Mouse (Mus musculus): ENCODE measurements around the gene Prdx6. TPM values are rescaled to one million over a fixed set of nuclear protein-coding genes. Genes with fewer than 3 reads are reported as not detected.

Gene Prdx6
- polyA plus RNA-seq, 1 experiment from 2014 or later, result 297 TPM

DNA sequence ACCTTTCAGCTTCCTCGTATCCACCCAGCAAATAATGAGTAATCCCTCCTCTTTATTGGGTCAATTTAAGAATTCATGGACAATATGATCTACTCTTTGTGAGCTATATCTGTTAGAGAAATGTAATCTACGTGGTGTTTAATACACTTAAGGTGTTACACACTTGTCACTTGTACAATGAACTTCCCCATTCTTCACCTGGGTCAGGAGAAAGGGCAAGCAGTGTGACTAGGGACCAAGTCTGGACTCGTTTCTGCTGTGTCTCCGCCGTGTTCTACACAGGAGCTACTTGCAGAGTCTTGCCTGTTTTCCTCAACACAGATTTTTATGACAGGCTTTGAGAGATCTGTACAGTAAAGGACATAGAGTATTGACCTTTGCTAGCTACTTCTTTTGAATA is 13.9 kb upstream of the Prdx6 start:
- H3K4me1 ChIP-seq, result no peaks in the 10 kb centered on the region; the same call in 1 of the 2 replicates
- no peaks in the 10 kb centered on the region for H3K9me3 ChIP-seq
- no peak overlapping the region for H3K4me2 ChIP-seq (replicated peaks)
- WGBS, result 90% methylated on average over 5 of the region's 5 CpGs
- ATAC-seq (ENCODE audit: low FRiP score, low read depth), result no peak
- no peak overlapping the region for H3K27ac ChIP-seq (replicated peaks)
- no peak overlapping the region for H3K4me3 ChIP-seq
- no peak overlapping the region for H3K9ac ChIP-seq (replicated peaks)
- H3K27me3 ChIP-seq, result no peaks in the 10 kb centered on the region
- no peaks in the 10 kb centered on the region for H3K36me3 ChIP-seq

DNA sequence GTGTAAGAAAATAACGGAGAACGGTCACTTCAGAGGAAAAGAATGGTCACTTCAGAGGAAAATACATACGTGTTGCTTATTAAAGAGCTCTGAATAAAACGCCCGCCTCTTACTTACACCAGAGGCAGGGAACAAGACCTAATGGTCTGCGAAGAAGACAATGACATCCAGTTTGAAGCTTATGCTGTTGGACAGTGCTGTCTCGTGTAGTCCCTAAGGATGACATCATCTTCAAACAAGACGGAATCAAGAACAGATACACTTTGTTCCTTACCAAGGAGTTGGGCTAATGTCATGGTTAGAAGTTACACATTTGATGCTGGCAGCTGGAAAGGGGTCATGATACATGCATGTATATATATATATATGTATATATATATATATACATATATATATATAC is 12.6 kb upstream of the Prdx6 start:
- Histone ChIP-seq H3K27ac (replicated peaks) (no peak overlapping the region), H3K4me1 (no peaks in the 10 kb centered on the region; the same call in 1 of the 2 replicates), H3K4me3 (no peak overlapping the region), H3K4me2 (replicated peaks) (no peak overlapping the region), H3K9ac (replicated peaks) (no peak overlapping the region), H3K27me3 (no peaks in the 10 kb centered on the region), H3K9me3 (no peaks in the 10 kb centered on the region), H3K36me3 (no peaks in the 10 kb centered on the region)
- ATAC-seq (ENCODE audit: low FRiP score, low read depth), result no peak
- WGBS, result 97% methylated on average over 8 of the region's 8 CpGs

DNA sequence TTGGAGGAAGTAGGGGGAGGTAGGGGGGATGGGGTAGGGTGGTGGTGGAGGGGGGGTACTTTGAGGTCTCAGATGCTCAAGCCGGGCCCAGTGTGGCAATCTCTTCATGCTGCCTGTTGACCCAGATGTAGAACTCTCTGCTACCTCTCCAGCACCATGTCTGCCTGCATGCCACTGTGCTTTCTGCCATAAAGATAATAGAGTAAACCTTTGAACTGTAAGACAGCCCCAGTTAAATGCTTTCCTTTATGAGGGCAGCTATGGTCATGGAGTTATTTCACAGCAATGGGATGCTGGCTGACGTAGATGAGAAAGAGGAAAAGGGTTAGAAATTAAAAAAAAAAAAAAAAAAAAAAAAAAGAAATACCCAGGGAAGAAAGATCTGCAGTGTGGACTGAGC is 11.5 kb upstream of the Prdx6 start:
- Histone ChIP-seq H3K27ac (replicated peaks) (no peak overlapping the region), H3K4me2 (replicated peaks) (no peak overlapping the region), H3K4me1 (no peaks in the 10 kb centered on the region), H3K4me3 (no peak overlapping the region), H3K27me3 (no peaks in the 10 kb centered on the region), H3K36me3 (no peaks in the 10 kb centered on the region), H3K9me3 (no peaks in the 10 kb centered on the region), H3K9ac (replicated peaks) (no peak overlapping the region)
- 93% methylated on average over 2 of the region's 2 CpGs for WGBS
- no peak for ATAC-seq (ENCODE audit: low FRiP score, low read depth)

DNA sequence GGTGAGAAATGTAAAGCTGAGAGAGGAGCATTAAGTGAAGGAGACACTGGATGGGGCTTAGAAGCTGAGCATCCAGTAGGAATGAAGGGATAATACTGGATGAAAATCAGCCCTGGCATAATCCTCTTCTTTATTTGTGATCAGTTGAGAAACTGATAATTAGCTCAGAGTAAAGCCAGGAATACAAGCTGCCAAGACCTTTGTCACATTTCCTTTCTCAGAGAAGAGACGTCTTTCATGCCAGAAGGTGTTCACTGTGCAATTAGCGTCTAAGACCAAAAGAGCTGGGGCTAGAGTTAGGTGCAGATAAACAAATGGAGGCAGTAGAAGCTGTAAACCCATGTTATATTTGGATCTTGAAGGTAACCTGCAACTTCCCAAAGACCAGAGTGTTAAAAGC is 9.7 kb upstream of the Prdx6 start:
- ATAC-seq (ENCODE audit: low FRiP score, low read depth), result no peak
- no peaks in the 10 kb centered on the region for H3K36me3 ChIP-seq
- H3K4me2 ChIP-seq (replicated peaks), result no peak overlapping the region
- H3K4me3 ChIP-seq, result no peak overlapping the region
- H3K27me3 ChIP-seq, result no peaks in the 10 kb centered on the region
- H3K9me3 ChIP-seq, result no peaks in the 10 kb centered on the region
- no peak overlapping the region for H3K27ac ChIP-seq (replicated peaks)
- no peak overlapping the region for H3K9ac ChIP-seq (replicated peaks)
- H3K4me1 ChIP-seq, result no peaks in the 10 kb centered on the region
- whole genome bisulfite sequencing, result 58% methylated on average over 2 of the region's 2 CpGs

DNA sequence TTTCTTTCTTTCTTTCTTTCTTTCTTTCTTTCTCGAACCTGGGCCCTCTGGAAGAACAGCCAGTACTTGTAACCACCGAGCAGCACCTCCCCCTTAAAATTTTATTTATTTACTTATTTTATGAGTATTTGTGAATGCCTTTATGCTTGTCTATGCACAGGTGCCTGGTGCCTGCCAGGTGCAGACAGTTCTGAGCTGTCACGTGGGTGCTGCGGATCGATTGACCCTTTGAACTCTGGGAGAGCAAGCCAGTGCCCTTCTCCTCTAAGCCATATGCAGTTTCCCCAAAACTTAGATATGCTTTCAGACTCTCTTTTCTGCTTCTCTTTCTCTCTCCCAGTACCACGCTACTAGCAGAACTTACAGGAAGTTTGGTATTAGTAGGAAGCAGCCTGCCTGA is 8.1 kb upstream of the Prdx6 start:
- Histone ChIP-seq H3K4me3 (no peak overlapping the region), H3K9ac (replicated peaks) (no peak overlapping the region), H3K9me3 (no peaks in the 10 kb centered on the region), H3K27ac (replicated peaks) (no peak overlapping the region), H3K4me2 (replicated peaks) (no peak overlapping the region), H3K36me3 (no peaks in the 10 kb centered on the region), H3K27me3 (no peaks in the 10 kb centered on the region), H3K4me1 (no peaks in the 10 kb centered on the region)
- 76% methylated on average over 6 of the region's 6 CpGs for WGBS
- no peak for ATAC-seq (ENCODE audit: low FRiP score, low read depth)

DNA sequence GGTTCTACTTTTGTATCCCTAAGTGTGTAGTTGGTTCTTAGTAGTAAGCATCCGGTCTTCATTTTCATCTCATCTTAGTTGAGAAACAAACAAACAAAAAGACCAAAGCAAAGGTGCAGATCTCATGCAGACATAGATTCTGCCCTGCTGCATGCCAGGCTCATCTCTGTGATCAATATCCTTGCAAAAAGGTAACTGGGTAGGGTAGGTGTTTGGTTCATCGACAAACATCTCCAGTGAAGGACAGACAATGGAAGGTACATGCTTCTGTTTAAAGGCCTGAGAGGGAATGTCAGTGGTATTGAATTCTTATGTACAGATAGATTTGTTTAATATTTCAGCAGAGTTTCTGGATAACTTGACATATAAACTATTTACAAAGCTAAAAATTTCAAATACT is 7.3 kb upstream of the Prdx6 start:
- WGBS, result 97% methylated on average over 2 of the region's 2 CpGs
- no peaks in the 10 kb centered on the region for H3K9me3 ChIP-seq
- no peak overlapping the region for H3K27ac ChIP-seq (replicated peaks)
- no peak overlapping the region for H3K4me2 ChIP-seq (replicated peaks)
- H3K4me1 ChIP-seq, result no peaks in the 10 kb centered on the region
- H3K27me3 ChIP-seq, result no peaks in the 10 kb centered on the region
- ATAC-seq (ENCODE audit: low FRiP score, low read depth), result no peak
- H3K36me3 ChIP-seq, result no peaks in the 10 kb centered on the region
- H3K4me3 ChIP-seq, result no peak overlapping the region
- no peak overlapping the region for H3K9ac ChIP-seq (replicated peaks)

DNA sequence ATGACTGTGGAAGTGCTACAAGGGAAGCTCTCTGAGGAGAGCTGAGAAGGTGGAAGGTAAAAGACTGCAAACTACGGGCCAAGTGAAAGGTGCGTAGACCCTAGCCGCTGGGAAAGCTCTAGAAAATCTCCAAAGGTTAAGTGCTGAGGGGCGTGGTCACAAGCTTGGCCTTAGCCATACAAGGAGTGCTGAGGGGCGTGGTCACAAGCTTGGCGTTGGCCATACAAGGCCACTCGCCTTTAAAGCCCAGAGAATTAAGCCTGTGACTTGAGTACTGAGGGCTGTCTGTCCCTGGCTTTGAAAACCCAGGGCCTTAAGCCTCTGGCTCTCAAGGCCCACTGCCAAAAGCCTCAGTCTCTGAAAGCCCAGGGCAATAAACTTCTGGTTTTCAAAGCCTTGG is 5.9 kb upstream of the Prdx6 start:
- ATAC-seq (ENCODE audit: low FRiP score, low read depth), result no peak
- no peak overlapping the region for H3K4me3 ChIP-seq
- no peak overlapping the region for H3K27ac ChIP-seq (replicated peaks)
- no peaks in the 10 kb centered on the region for H3K36me3 ChIP-seq
- H3K4me1 ChIP-seq, result no peaks in the 10 kb centered on the region
- peaks cover 5% of the 10 kb centered on the region for H3K27me3 ChIP-seq
- 70% methylated on average over 7 of the region's 7 CpGs for WGBS
- no peaks in the 10 kb centered on the region for H3K9me3 ChIP-seq
- no peak overlapping the region for H3K4me2 ChIP-seq (replicated peaks)
- H3K9ac ChIP-seq (replicated peaks), result no peak overlapping the region

DNA sequence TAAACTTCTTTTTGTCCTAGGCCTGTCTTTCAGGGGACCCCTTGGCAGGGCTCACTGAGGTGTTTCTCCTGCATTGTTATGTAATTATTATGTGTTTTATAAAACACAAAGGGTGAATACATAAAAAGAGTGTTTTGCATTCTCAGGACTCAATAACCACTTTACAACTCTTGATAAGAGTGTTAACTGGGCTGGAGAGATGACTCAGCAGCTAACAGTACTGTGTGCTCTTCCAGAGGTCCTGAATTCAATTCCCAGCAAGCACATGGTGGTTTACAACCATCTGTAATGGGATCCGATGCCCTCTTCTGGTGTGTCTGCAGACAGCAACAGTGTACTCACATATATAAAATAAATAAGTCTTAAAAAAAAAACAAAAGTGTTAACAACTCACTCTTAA is 3.3 kb upstream of the Prdx6 start:
- H3K27ac ChIP-seq (replicated peaks), result no peak overlapping the region
- H3K9ac ChIP-seq (replicated peaks), result no peak overlapping the region
- no peaks in the 10 kb centered on the region for H3K9me3 ChIP-seq
- H3K36me3 ChIP-seq, result no peaks in the 10 kb centered on the region
- no peak overlapping the region for H3K4me3 ChIP-seq
- H3K27me3 ChIP-seq, result peaks cover 9% of the 10 kb centered on the region
- H3K4me2 ChIP-seq (replicated peaks), result no peak overlapping the region
- peaks cover 11% of the 10 kb centered on the region for H3K4me1 ChIP-seq
- ATAC-seq (ENCODE audit: low FRiP score, low read depth), result no peak
- 85% methylated on average over 1 of the region's 1 CpGs for WGBS

DNA sequence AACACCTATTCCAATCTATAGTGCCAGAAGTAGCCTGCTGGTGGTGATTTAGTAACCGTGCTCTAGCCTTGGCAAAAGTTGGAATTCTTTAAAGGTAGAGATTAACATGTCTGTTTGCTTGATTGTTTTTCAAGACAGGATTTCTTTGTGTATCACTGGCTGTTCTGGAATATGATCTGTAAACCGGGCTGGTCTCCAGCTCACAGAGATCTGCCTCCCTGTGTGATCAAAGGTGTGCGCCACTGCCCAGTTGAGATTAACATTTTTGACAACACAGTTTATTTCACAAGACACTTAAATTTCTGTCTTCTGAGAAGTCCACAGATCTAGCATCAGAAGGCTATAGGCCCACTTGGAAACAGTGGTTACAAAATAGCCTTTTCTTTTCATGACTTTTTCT is 1.9 kb upstream of the Prdx6 start:
- Histone ChIP-seq H3K4me1 (peaks cover 24% of the 10 kb centered on the region), H3K36me3 (no peaks in the 10 kb centered on the region), H3K27me3 (peaks cover 9% of the 10 kb centered on the region), H3K4me3 (no peak overlapping the region), H3K27ac (replicated peaks) (no peak overlapping the region), H3K9me3 (no peaks in the 10 kb centered on the region), H3K9ac (replicated peaks) (no peak overlapping the region), H3K4me2 (replicated peaks) (no peak overlapping the region)
- no peak for ATAC-seq (ENCODE audit: low FRiP score, low read depth)
- WGBS, result 79% methylated on average over 3 of the region's 3 CpGs

DNA sequence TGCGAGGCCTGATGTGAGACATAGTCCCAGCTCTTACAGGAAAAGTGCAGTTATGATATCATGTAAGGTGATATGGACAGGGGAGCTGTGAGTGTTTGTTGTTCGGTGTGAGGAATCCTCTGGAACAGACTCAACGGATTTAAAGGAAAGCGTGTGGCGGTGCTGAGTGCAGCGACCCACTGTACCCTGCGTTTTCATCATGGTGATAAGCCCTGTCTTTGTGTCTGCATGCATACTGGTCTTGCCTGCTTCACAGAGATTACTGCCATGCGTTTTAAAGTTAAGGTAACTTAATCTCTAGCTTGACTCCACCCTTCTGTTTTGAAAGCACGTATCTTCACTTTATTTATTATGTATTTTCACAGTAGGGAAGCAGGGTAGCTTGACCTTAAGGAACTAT is 1.3 kb upstream of the Prdx6 start:
- H3K27me3 ChIP-seq, result peaks cover 9% of the 10 kb centered on the region
- H3K36me3 ChIP-seq, result no peaks in the 10 kb centered on the region
- 79% methylated on average over 9 of the region's 9 CpGs for WGBS
- H3K27ac ChIP-seq (replicated peaks), result no peak overlapping the region
- peaks cover 28% of the 10 kb centered on the region for H3K4me1 ChIP-seq
- no peak overlapping the region for H3K4me2 ChIP-seq (replicated peaks)
- no peaks in the 10 kb centered on the region for H3K9me3 ChIP-seq
- H3K4me3 ChIP-seq, result no peak overlapping the region
- no peak overlapping the region for H3K9ac ChIP-seq (replicated peaks)
- no peak for ATAC-seq (ENCODE audit: low FRiP score, low read depth)

DNA sequence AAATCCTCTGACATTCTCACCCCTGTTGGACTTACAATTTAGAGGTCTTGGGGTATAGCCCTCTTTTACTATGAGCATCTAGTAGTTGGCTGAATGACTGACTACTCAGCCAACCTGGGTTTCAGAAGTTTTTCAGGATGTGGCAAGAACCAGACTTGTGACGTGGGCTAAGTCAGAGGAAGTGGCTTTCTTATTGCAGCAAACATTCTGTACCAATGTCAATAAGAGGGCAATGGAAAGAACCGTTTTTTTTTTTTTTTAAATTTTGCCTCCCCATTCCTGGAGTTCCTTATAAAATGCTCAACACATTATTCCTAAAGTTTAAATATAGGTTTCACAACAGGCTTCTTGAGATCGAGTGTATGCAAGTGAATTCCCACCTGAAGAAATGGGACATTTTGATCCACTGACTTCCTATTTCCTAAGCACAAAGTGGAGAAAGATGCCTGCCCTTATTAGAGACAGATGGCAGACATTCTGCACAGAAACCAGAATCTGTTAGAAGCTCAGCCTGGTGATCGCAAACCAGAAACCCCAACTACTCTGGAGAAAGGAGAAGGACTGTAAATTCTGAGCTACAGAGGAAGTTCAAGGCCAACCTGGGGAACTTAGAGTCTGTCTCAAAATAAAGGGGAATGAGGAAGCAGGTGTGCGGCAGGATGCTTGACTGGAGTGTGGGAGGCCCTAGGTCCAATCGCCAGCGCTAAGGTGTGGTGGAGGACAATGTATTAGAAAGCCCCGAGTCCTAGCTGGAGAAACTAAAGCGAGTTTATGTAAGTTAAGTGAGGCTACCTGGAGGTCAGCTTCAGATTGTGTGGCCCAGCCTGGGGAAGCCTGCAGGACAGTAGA is 622 bp upstream of the Prdx6 start:
- no peak overlapping the region for H3K9ac ChIP-seq (replicated peaks)
- 72% methylated on average over 9 of the region's 9 CpGs for WGBS
- no peaks in the 10 kb centered on the region for H3K9me3 ChIP-seq
- H3K4me1 ChIP-seq, result peaks cover 28% of the 10 kb centered on the region
- peaks cover 9% of the 10 kb centered on the region for H3K27me3 ChIP-seq
- peak overlapping the region; percentile 93 for H3K4me2 ChIP-seq (replicated peaks)
- H3K27ac ChIP-seq (replicated peaks), result no peak overlapping the region
- no peaks in the 10 kb centered on the region; the same call in 1 of the 2 replicates for H3K36me3 ChIP-seq
- no peak for ATAC-seq (ENCODE audit: low FRiP score, low read depth)
- H3K4me3 ChIP-seq, result peak overlapping the region; percentile 82

DNA sequence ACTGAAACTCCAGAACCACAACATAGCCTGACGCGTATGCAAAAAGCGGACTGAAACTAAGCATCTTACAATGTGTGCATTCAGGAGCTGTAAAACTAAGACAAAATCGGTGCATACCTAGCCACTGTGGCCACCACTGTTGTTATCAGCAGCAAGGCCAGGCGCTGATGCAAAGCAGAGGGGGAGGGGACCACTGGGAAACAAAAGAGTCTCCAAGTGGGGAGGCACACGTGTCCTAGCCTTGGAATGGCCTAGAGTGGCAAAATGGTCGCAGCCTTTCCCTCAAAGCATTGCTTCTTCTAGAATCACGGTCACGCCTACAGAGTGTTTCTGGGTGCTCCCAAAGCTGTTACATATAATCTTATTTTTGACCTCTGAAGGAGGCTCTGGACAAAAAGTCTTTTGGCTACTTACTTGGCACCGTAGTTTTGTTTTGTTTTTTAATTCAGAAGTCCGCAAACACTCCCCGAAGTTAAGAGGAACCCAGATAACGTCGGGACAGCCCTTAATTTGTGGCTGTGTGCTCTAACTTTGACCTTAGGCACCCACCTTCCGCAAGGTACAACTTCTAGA is 902 bp downstream of the Prdx6 start:
- Histone ChIP-seq H3K9me3 (no peaks in the 10 kb centered on the region), H3K36me3 (peaks cover 9% of the 10 kb centered on the region; the same call in 1 of the 2 replicates), H3K9ac (replicated peaks) (peak overlapping the region; percentile 83), H3K27ac (replicated peaks) (0 out of 2 replicates have a peak overlapping the region, but pooled peaks have one; percentile 46), H3K4me2 (replicated peaks) (peak overlapping the region; percentile 93), H3K27me3 (peaks cover 9% of the 10 kb centered on the region), H3K4me1 (peaks cover 28% of the 10 kb centered on the region), H3K4me3 (peak overlapping the region; percentile 82)
- WGBS, result 3% methylated on average over 15 of the region's 15 CpGs
- peak; percentile 71 for ATAC-seq (ENCODE audit: low FRiP score, low read depth)

Measured in midbrain, embryonic 12.5 days (tissue).